Mouse (Mus musculus) kidney, adult 11 months (tissue): ENCODE results near the gene Slc35f1.

Source experiments
- DNase-seq: peaks from one replicate; pipeline ENCODE4 v3.0.0; 2022

Slc35f1 gene

DNA sequence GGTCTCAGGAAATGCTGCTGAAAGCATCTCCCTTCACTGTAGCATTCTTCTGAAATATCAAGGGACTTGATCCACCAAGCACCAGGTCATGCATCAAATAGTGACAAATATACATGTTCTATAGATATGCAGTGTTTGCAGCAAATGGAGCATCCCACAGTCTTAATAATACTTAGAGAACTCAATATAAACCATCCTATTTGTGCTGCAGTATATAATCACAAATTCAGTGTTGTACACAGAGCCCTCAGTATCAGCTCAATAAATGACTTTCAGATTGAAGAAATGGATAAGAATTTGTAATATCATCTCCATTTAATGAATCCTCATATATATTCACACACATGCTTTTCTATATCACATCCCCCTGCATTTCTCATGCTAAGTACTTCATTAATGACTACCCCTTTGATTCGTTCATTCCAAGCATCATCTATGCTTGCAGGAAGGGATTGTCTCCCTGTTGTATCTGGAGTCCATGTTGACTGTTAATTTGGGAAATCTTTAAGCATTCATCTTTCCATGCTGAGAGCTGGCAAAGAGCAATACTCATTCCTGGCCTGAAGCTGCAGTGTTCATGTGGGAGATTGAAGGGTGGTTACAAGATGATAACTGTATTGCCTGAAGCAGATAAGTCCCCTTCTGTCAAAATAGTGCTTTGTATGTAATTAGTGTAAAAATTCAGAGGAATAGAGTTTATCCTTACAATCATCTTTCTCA, 249.9 kb downstream of the Slc35f1 start:
- DNase-seq, result no peak

DNA sequence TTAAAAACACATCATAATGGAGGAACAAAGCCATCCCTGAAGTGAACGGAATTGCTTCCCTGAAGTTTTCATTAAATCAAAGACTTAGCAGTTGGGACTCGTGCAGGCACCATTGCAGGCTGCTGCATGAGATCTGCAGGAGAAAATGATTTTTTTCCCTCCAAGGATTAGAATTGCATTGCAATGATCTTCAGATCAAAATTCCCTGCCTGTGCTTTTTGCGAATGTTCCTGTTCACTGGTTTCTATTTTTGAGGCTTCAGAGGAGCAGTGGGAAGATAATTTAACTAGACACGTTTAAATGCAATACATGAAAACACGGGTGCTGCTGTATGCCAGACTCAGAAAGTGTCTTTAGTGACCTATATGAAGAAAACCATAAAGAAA, 250.5 kb downstream of the Slc35f1 start:
- DNase-seq, result no peak

DNA sequence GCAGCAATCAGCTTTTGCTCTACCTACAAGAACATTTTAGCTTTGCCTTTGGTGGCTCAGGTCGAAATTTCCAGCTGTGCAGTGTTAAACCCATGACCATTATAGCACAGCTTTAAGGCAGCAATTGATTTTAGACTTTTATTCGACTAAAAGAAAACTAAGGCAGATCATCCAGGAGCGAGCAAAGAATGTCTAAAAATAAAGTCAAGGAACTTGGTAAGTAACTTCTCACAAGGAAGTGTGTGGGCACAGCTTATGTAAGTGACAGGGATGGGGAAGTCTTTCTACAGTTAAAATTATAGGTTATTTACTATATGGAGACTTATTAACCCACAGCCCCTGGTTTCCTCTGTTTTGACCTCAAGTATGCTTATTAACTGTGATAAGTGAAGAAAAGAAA, 262.2 kb downstream of the Slc35f1 start:
- DNase-seq, result no peak

DNA sequence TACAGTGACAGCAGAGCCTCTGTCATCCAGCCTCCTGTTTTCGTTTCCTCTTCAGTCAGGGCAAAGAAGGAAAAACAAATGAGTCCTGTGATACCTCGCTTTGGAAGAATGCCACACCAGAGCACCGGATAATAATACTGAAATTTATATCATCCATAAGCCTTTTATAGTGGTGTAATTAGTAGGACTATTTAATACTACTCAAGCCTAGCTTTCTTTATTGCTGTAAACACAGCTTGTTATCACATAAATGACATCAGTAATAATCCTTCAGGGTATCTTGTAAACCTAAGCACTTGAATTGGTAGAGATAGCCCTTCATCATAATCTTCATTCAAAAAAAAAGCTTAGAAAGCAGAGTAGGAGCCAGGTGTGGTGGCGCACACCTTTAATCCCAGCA, 266.4 kb downstream of the Slc35f1 start:
- DNase-seq, result no peak

DNA sequence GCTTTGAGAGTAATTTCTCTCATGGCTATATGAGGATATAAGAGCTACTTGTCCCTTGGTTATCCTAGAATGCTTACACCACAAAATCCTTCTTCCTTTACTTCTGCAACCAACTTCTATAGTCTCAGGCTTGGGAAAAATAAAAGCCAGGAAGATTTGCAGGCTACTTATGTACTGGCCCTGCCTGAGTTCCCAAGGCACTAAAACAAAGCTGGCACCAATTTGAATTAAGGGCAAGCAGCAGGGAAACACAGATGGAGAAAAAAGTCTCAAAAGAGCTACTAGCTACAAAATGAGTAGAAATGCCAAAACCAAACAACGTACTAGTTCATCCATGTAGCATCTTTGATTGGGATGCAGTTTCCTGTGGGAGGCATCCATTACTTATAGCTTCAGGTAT, 288.9 kb downstream of the Slc35f1 start:
- DNase-seq, result no peak

DNA sequence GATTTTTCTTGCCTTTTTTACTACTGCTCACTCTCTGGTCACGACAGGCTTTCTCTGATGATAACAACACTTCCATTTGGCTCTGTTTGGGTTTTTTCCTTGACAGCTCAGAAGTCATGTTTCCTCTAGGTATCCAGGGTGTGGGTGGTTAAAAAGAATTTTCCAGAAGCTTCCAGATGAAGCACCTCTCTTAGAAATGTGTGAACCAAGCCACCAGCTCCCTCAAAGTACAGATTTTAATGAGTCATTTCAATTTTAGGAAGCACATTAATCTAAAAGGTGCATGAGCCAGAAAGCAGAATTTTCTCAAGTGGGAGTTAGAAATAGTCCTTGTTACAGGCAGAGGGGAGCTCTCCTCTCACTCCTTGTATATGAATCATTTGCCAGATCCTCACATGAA, 292.5 kb downstream of the Slc35f1 start:
- DNase-seq, result no peak

DNA sequence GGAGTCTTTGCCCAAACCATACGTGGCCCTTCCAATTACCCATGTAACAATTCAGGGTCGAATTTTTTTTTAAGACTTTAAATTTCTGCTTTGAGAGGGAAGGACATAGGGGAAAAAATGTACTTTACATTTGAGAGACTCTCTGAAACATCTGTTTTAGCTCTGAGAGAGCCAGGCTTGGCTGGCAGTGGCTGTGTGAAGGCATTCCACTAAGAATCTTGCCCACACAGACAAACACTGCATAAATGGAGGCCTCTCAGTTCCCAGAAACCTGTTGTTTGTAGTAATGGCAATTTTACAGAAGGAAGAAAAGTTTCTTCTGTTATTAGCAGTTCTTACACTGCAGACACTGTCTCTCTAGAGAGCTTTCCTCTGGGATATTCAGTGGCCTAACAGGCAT, 301.9 kb downstream of the Slc35f1 start:
- no peak for DNase-seq

DNA sequence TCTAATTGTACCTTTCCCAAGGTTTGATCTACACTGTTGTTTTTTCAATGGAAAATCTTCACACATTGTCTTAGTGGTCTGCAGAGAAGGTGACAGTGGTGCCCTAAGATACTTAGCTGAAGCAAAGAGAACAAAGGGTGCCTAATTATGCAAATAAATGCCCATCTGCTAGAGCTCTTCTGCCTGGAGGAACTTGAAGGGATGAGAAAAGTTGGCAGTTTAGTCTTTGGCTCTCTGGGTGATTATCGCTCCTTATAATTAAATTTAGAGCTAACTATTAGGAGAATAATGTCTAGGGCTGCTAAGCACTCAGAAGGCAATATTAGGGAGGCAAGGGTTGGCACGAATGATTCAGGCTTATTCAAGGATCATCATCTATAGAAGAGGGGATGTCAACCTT, 306.6 kb downstream of the Slc35f1 start:
- no peak for DNase-seq

DNA sequence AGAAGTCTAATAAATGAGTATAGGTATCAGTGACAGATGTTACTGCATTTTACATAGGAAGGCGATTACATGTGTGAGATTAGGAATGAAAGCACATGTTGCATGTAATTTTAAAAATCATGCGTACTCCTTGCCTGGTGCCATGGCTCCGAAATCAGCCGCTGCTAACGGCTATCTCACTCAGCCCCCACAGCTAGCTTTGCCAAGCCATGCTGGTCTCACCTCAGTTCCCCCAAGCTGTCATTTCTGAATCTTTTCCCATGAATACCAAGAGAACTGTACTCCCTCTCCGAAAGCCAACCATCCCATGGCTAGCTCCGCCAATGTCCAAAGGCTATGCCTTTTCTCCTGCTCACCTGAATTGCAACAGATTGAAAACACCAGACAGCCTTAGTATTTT, 310.8 kb downstream of the Slc35f1 start:
- DNase-seq, result no peak

DNA sequence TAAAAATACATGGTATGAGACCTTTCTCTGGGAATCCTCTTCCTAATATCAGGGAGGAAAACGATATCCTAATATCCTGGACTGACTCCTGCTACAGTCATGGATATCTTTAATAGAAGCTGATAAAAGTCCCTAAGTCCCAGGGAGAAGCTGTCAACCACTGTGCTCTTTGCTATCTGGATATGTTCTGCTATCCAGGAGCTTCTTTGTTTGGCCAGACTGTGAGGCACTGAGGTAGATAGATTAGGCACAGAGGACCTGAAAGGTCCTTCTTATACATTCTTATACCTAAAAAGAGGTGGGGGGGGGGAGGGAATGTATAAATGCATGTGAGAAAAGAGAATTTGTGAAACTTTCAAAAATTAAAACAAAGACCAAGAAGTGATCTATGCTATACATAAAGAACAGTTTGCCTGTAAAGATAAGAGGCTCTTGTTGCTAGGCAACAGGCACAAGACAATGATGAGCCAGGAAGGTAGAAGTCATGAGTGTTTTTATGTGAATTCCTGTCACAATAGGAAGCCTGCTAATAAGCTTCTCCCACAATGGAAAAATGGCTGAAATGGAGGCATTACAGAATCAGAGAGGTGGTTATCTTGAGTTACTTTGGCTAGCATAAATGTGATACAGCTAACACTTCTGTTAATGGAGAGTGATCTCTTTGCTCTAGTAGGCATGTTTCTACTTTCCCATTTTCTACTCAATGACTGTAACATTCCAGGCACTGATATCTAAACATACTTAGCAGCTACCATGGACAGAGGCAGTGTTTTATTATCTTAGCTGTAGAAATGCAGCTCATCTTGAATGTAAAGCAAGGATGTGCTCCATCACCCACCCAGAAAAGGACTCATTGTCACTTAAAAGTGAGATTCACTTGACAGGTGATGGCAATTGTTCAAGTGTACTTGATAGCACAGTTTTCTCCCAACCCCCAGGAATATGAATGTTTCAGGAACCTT, 316.2 kb downstream of the Slc35f1 start:
- DNase-seq, result no peak

DNA sequence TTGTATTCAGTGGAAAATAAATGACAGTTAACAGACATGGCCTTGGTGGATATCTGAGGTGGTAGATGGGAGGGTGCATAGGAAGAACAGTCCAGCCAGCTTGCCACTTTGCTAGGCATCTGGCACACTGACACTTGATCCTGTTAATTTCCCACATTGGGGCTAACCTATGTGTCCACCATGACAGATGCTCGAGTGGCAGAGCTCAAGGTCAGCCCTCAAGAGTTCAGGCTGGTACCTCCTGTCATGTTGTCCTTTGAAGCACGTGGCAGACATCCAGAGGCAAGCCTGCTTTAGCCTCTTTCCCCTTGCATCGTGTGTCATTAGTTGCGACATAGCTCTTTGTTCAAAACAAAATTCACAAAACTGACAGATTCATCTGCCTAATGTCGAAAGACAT, 323.5 kb downstream of the Slc35f1 start:
- DNase-seq, result no peak

DNA sequence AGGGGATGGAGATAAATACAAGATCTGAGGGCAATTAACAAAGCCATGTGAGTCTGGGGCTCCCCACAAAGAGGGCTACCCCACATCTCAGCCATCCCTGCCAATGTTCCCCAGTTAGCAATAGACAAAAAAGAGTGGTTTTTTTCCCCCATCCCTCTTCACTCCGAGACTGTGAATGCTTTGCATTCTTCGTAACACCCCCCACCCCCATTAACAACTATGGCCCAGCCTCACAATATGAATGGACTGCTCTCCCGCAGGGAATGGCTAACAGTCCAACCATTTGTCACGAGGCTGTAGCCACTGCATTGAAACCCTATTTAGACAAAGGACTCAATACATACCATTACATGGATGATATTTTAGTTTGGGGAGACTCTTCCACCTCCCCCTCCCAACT, 338.1 kb downstream of the Slc35f1 start:
- no peak for DNase-seq

DNA sequence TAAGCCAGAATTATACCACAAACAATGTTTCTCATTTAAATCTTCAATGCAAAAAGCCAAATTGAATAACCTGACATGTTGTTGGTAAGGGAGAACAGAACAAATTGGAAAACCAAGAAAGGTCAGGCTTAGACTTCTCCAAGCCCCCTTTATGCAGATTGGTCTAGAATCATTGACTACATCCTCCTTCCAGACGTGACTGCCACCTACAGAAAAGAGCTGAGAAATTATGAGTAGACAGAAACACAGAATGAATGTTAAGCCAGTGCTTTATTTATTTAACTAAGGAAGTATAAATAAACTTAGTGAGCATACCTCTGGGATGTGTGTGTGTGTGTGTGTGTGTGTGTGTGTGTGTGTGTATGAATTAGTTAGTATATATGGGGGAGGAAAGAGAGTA, 344.9 kb downstream of the Slc35f1 start:
- no peak for DNase-seq

DNA sequence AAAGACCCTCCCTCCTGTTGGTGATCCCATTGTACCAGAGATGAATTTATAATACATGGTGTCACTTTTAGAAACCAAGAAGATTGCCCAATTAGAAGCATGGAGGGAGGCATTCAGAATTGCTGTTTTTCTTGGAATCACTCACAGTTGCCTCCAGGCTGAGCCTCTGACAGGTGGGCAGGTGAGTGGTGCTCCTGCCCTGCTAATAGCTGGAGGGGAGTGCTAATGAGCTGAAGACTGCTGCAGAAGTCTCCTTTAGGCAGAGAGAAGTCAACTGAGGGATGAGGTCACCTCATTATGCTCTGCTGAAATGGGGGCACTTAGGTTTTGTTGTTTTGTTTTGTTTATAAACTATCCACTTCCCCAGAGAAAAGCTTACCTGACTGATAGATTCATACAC, 355.6 kb downstream of the Slc35f1 start:
- DNase-seq, result no peak

DNA sequence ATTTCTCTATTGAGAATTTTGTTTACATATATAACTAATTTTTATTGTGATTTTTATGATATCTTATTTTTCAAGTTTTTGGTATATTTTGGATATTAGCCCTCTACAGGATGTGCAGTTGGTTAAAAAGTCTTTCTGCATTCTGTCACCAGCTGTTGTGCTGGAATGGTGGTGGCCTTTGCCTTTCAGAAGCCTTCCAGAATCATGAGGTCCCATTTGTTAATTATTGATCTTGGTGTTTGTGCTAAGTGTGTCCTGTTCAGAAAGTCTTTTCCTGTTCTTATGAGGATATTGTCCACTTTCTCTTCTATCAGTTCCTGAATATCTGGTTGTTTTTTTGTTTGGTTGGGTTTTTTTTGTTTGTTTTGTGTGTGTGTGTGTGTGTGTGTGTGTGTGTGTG, 362.2 kb downstream of the Slc35f1 start:
- DNase-seq, result peak; percentile 15

DNA sequence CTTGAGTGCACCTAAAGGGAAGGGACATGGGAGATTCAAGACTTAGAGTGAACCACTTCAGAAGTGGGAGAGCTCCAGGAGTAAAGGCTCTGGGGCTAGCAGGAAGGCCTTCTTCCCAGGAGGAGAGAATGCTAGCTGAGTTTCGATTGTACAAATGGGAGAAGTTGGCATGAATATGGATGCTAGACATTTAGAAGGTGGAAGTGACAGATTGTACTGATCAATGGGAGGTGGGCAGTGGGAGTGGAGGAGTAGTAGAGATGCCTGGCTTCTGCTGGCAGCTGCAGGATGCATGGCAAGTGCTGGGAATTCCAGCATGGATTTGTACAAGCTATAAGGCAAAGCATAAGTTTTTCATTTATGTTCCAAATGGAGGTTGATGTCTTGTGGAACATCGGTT, 370.4 kb downstream of the Slc35f1 start:
- DNase-seq, result no peak

DNA sequence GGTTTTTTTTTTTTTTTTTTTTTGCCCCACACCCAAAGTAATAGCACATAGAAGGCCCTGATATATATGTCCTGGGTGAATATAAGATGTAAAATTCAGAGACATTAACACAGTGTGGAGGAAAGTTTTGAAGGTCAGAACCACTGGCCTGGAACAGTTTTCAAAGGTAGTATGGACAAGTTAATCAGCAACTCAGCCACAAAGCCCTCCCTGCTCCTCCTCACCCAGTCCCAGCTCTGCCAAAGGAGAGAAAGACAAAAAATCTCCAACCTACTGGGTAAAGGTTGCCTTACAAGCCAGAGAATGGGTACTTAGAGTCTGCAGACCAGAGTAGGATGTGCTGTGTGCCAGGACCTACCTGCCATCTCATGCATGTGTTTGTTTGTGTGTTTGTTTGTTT, 372.4 kb downstream of the Slc35f1 start:
- DNase-seq, result peak; percentile 60

DNA sequence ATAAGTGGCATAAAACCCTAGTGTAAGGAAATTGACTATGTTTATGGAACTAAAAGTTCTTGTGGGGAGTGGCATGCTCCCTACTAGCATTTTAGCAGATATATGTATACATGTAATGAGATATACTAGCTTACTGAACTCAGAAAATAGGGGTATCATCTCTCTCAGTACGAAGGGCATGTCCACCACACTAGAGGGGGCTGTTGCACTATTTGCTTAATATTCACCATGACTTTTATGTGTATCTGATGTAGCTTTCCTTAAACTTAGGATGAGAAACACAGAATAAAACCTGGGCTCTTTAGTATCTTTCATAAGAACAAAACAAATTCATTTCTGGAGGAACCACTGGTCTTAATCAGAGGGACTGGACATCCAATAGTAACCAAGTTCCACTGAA, 397.5 kb downstream of the Slc35f1 start:
- DNase-seq, result no peak

DNA sequence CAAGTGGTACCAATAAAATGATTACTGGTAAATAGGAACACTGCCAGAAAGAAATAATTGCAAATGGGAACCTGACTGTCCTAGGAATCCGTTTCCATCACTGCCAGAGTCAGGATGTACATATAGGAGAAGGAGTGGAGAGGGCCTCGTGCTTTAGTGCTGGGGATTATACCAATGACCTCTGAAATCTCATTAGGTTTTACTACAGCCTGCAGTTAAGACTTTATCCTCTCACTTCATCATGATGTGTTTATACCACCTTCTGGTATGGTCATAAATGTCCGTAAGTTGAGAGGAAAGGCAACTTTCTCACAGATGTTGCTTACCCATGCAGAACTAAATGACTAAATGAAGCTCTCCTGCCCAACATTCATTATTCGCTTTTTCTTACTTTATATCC, 401.2 kb downstream of the Slc35f1 start:
- DNase-seq, result no peak

DNA sequence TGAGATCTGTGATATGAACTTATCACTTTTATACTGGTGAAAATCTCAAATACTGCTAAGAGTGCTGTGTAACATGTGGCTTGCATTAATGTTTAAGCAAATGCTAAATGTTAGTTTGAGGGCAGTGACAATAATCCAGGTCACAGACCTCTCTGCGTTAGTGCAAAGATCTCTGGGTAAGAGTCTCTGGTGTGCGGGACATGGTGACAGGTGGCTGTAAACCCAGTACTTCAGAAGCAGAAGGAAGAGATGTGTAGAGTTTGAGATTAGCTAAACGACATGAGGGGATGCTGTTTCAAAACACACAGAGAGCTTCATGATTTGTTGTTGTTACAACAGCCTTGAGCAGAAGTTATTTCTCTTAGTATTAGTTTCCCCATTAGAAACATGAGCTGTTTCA, 406.1 kb downstream of the Slc35f1 start:
- DNase-seq, result no peak

DNA sequence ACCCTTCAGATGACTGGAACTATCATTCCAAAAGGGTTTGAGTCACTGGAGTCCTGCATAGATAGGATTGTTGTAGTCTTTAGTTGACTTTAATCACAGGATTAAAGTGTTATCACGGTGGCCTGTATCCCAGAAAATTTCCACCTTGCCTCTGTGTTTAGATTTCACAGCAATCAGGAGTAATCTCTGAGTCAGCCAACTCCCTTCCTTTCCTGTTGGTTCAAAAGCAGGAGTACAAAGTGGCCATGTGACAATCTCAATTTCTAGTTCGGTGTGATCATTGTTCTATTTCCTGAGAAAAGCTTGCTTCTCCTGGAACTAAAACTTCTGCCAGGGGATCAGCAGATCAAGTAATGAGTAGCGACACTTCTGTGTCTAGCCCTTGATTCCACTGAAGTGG, 410.5 kb downstream of the Slc35f1 start:
- no peak for DNase-seq

DNA sequence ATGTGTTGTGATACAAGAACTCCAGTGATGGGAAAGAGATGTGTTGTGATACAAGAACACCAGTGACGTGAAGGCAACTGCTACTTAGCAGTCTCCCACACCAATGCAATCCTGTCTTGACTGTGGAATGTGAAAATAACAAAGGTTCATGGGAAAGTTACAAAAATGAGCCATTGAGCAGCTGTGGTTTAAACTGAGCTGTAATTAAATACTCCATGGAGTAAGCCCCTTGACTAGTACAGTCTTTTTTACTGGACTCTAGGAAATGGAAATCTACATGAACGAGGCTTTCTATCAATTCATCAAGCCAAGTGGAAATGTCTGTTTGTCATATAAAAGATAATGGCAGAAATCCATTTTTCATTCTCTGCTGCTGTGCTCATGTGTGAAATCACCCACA, 411.1 kb downstream of the Slc35f1 start:
- no peak for DNase-seq

DNA sequence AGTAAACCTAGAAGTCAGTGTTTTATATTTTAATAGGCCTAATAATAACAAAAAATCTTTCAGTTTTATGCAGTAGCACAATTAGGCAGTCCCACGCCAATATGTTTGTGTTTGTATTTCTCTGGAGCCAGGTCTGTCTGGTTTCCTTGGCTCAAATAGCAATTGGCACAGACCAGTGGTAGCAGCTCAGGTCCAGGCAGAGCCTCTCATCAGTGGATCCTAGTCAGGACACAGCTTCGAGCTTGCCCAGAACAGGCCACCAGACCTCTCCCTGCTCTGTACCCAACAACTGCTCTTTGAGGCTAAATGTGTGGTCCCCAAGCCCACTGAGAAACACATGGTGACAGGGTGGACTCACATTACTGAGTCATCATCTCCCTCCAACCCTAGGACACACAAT, 412.1 kb downstream of the Slc35f1 start:
- DNase-seq, result no peak

DNA sequence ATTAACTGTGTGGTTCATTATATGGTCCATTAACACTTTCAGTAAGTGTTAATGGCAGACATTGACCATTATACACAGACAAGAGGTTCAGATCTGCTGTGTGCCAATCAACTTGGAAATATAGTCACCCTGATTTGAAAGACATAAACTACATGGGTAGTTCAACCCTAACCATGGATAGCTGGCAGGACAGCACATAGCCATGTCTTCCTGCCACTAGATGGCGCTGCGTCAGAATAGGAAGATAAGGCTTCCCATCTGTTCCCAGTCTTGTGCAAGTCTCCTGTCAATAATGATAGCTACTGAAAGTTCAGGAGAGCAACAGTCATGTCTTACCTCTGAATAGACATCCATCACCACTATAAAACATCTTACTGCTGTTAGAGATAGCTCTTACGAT, 424.7 kb downstream of the Slc35f1 start:
- peak; percentile 20 for DNase-seq
